Mouse (Mus musculus) G1E (cell line): ENCODE data around the gene Eef1akmt2.

Experiments used
- CTCF ChIP-seq: IDR thresholded peaks from 2 replicates; pipeline ENCODE4 v1.5.1; 2012; ENCODE audit warnings: low read depth, low read length, inconsistent platforms, mixed read lengths
- GATA1 ChIP-seq: IDR thresholded peaks from 2 replicates; pipeline ENCODE4 v1.6.1; 2012; ENCODE audit warnings: borderline replicate concordance, low read length, inconsistent platforms, mixed read lengths
- POLR2AphosphoS5 ChIP-seq: IDR thresholded peaks from 2 replicates; pipeline ENCODE4 v1.6.1; 2012; ENCODE audit warnings: low read depth, low read length, inconsistent platforms; ENCODE audit not compliant: insufficient replicate concordance

GRCm38 (mm10) chr7:132873043-132873442, 20.6 kb upstream of the Eef1akmt2 start:
- no peak for TF ChIP-seq CTCF
- TF ChIP-seq GATA1, result no peak
- no peak for TF ChIP-seq POLR2AphosphoS5
